Mouse (Mus musculus) left cerebral cortex, postnatal 10 days (tissue): ENCODE data around the gene Nefh. TPM values are rescaled to one million over a fixed set of nuclear protein-coding genes. Genes with fewer than 3 reads are reported as not detected.

Source experiments
- microRNA-seq: library from miRNA; unstranded; fragments of <30 nt; microRNA quantifications from one replicate; pipeline ENCODE4 v1.2.0, GENCODE M21; 2022
- total RNA-seq, 2 experiments: library from RNA; stranded (reverse); gene quantifications; 2 replicates each; pipeline ENCODE4 v1.2.3; 2021

Nefh gene
- total RNA-seq, 2 experiments from 2014 or later, result 24.5 to 24.6 TPM

Small RNAs within 50 kb of the gene (microRNA-seq; reads per million reads assigned to microRNA genes)
- gene Mir6918, result 7.8 reads per million, percentile 26 among the genes with 10 or more reads in this experiment

Other genes starting within 250 kb of the Nefh start
- gene Uqcr10, start 243.7 kb downstream of the Nefh start, total RNA-seq, result 100 to 1,000 TPM; 411 to 418 TPM
- 10 to 100 TPM; 26.8 to 28.2 TPM for gene Zmat5, start 243.4 kb downstream of the Nefh start, total RNA-seq
- gene Cabp7, start 201.3 kb downstream of the Nefh start, total RNA-seq, result 1 to 10 TPM; 4.5 to 5.5 TPM
- 100 to 1,000 TPM; 130 to 131 TPM for gene Nf2, start 98.5 kb downstream of the Nefh start, total RNA-seq
- 10 to 100 TPM; 91.5 to 91.9 TPM for gene Nipsnap1, start 74.1 kb downstream of the Nefh start, total RNA-seq
- gene Thoc5, start 52.7 kb downstream of the Nefh start, total RNA-seq, result 10 to 100 TPM; 39.5 to 40.2 TPM
- 100 to 1,000 TPM; 118 to 134 TPM for gene Ap1b1, start 38.8 kb upstream of the Nefh start, total RNA-seq
- gene Rasl10a, start 110.1 kb upstream of the Nefh start, total RNA-seq, result 10 to 100 TPM; 43.2 to 47.9 TPM
- 10 to 100 TPM; 48.1 to 48.3 TPM for gene Gas2l1, start 117.3 kb upstream of the Nefh start, total RNA-seq
- gene Rhbdd3, start 150.9 kb upstream of the Nefh start, total RNA-seq, result 10 to 100 TPM; 23.4 to 24.6 TPM
- 100 to 1,000 TPM; 303 to 308 TPM for gene Ewsr1, start 151.2 kb upstream of the Nefh start, total RNA-seq
- gene Emid1, start 204.2 kb upstream of the Nefh start, total RNA-seq, result 10 to 100 TPM; 49.3 to 54.0 TPM